Mouse (Mus musculus) heart, embryonic 11.5 days (tissue): Measurements from ENCODE around the gene Snai1. TPM values are rescaled to one million over a fixed set of nuclear protein-coding genes. Genes with fewer than 3 reads are reported as not detected.

Source experiments
- ATAC-seq: fragments of 200-750 bp; cut with Nextera tagmentation; replicated peaks from 2 replicates; pipeline ENCODE4 v1.8.0; 2017; ENCODE audit warnings: moderate library complexity; ENCODE audit not compliant: insufficient number of reproducible peaks, low FRiP score, low TSS enrichment
- H3K27ac ChIP-seq: fragments of 300-500 bp; sonication (generic); 2 replicates; pipeline ENCODE4 v1.5.1; 2014; ENCODE audit warnings: mild to moderate bottlenecking, low read depth, low read length
- H3K27me3 ChIP-seq: fragments of 300-500 bp; sonication (generic); 2 replicates; pipeline ENCODE4 v1.6.1; 2014; ENCODE audit warnings: mild to moderate bottlenecking, low read length, mixed read lengths; ENCODE audit not compliant: control insufficient read depth, insufficient read depth
- H3K36me3 ChIP-seq: fragments of 300-500 bp; sonication (generic); 2 replicates; pipeline ENCODE4 v1.6.1; 2014; ENCODE audit warnings: mild to moderate bottlenecking, low read length, moderate library complexity, mixed read lengths; ENCODE audit not compliant: control insufficient read depth, insufficient read depth
- H3K4me1 ChIP-seq: fragments of 300-500 bp; sonication (generic); 2 replicates; pipeline ENCODE4 v1.6.1; 2014; ENCODE audit warnings: low read length; ENCODE audit not compliant: control insufficient read depth, insufficient read depth
- H3K4me2 ChIP-seq: fragments of 300-500 bp; sonication (generic); 2 replicates; pipeline ENCODE4 v1.6.1; 2014; ENCODE audit warnings: mild to moderate bottlenecking, moderate library complexity
- H3K4me3 ChIP-seq: fragments of 300-500 bp; sonication (generic); 2 replicates; pipeline ENCODE4 v1.5.1; 2014; ENCODE audit warnings: low read depth, low read length
- H3K9ac ChIP-seq: fragments of 300-500 bp; sonication (generic); 2 replicates; pipeline ENCODE4 v1.6.1; 2014; ENCODE audit warnings: mild to moderate bottlenecking, low read depth, low read length, moderate library complexity
- H3K9me3 ChIP-seq: fragments of 300-500 bp; sonication (generic); replicated peaks from 2 replicates; pipeline ENCODE4 v1.6.1; 2016; ENCODE audit warnings: low read length; ENCODE audit not compliant: control insufficient read depth
- WGBS: fragments of 180-500 bp; shearing (Covaris S2); extraction: QIAGEN DNeasy Blood & Tissue Kit; methylation state at CpG from one replicate; pipeline ENCODE4 v1.1.7; 2014; ENCODE audit not compliant: insufficient replicate concordance; 5-methylcytosine and 5-hydroxymethylcytosine counted together
- polyA plus RNA-seq: library from polyadenylated mRNA; unstranded; fragments of >200 nt; fragmentation: Nextera tagmentation; extraction: Ambion mirVana; gene quantifications from 2 replicates; pipeline ENCODE4 v1.2.1, GENCODE M21; 2014

Gene Snai1
- 21.1 and 23.1 TPM in 2 replicates for polyA plus RNA-seq

GRCm38 (mm10) chr2:167537476-167538297 is at the start of gene Snai1:
Gene Snai1, plus strand, starts transcription at chr2:167538195.
- peak; percentile 89 for ATAC-seq
- Histone ChIP-seq H3K9me3 (no peaks in the 10 kb centered on the region), H3K9ac (peak within 1 kb of the TSS; percentile 69), H3K4me1 (peaks cover 37% of the 10 kb centered on the region), H3K4me3 (peak within 1 kb of the TSS; percentile 56), H3K4me2 (peak within 1 kb of the TSS; percentile 81), H3K36me3 (no peaks in the 10 kb centered on the region), H3K27ac (peak within 1 kb of the TSS; percentile 41; the same call in 1 of the 2 replicates), H3K27me3 (peaks cover 22% of the 10 kb centered on the region)
- WGBS, result 1% methylated on average over 58 of the region's 58 CpGs

DNA sequence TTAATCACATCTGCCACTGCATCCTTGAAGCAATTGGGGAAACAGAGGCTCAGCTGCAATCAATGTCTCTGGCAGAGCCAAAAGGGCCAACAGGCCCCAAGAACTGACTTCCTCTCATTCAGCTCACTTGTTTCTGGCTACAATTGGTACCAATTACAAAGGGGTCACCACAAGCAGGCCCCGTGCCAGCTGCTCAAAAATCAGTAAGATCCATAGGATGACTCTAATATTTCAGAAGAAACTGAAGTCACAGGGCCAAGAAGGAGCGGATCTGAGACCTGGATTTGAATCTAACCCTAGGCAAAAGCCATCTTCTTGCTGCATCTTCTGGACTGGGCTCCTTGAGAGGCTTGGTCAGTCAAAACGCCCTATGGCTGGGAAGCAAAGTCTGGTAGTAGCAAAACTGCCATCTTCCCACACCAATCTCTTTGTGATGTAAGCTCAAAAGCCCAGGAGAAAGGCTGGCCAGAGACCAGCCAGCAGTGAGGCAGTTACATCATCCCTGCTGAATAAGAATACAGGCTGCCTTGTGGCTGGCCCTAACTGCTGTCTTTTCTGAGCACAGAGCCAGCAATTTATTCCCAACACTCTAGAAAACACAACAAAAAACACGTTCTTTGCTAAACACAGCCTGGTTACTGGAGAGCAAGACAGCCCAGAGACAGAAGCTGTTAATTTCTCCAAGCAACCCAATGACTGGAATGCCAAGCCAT is 47.0 kb upstream of the Snai1 start:
- Histone ChIP-seq H3K4me3 (no peak overlapping the region), H3K9ac (no peak overlapping the region; the same call in 1 of the 2 replicates), H3K27me3 (no peaks in the 10 kb centered on the region), H3K9me3 (no peaks in the 10 kb centered on the region), H3K4me2 (peak overlapping the region; percentile 95), H3K36me3 (0 out of 2 replicates have a peak, but pooled peaks cover 3% of the 10 kb centered on the region), H3K4me1 (peaks cover 19% of the 10 kb centered on the region; the same call in 1 of the 2 replicates), H3K27ac (no peak overlapping the region)
- WGBS, result 76% methylated on average over 4 of the region's 4 CpGs
- no peak for ATAC-seq

DNA sequence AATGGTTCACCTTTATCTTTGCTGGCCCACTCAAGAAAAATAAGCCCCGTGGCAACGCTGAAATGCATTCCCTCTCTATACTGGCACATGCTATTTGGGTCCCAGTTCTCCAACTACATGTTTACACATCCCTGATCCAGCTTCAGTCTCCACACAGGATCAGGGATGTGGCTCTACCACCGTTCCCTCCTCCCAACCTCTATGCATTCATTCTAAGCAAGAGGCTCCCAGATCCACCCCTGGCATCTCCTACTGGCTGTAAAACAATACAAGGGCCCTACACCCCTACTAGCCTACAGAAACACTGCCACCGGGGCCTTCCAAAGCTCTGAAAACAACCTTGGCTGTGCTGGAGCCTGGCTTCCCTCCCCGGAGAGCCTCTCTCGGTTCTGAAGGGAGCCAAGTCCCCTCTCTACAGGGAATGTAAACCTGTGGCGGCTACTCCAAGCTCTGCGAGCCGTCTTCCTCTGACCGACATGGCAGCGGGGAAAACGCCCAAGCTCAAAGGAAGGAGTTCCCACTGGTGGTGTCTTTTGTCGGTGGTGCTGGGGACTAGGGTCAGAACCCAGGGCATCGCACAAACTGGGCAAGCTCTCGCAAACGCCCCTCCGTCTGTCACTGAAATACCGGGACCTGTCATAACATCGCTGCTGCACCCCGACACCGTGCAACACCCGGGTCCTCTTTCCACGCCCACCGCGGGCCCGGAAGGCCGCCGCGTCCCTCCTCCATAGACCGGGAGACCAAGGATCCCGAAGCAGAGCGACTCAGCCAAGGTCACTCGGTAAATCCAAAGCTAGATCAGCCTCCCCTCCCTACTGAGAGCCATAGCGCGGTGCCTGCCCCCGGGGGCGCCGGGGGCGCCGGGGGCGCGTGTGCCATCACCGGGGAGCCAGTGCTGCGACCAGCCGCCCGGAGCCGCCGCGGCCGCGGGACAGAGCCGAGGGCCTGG is 46.0 kb upstream of the Snai1 start, which contains the start of gene Rnf114:
Rnf114 (plus strand) TSS at position 889 of the 952 bp plus-strand sequence.
- Histone ChIP-seq H3K36me3 (no peaks in the 10 kb centered on the region), H3K4me2 (peak within 1 kb of the TSS; percentile 95), H3K9ac (peak within 1 kb of the TSS; percentile 91), H3K9me3 (no peaks in the 10 kb centered on the region), H3K27ac (peak within 1 kb of the TSS; percentile 92), H3K4me3 (peak within 1 kb of the TSS; percentile 100), H3K4me1 (peaks cover 19% of the 10 kb centered on the region; the same call in 1 of the 2 replicates), H3K27me3 (no peaks in the 10 kb centered on the region)
- 0 out of 2 replicates have a peak, but pooled peaks have one; percentile 53 for ATAC-seq
- 3% methylated on average over 52 of the region's 52 CpGs for WGBS

DNA sequence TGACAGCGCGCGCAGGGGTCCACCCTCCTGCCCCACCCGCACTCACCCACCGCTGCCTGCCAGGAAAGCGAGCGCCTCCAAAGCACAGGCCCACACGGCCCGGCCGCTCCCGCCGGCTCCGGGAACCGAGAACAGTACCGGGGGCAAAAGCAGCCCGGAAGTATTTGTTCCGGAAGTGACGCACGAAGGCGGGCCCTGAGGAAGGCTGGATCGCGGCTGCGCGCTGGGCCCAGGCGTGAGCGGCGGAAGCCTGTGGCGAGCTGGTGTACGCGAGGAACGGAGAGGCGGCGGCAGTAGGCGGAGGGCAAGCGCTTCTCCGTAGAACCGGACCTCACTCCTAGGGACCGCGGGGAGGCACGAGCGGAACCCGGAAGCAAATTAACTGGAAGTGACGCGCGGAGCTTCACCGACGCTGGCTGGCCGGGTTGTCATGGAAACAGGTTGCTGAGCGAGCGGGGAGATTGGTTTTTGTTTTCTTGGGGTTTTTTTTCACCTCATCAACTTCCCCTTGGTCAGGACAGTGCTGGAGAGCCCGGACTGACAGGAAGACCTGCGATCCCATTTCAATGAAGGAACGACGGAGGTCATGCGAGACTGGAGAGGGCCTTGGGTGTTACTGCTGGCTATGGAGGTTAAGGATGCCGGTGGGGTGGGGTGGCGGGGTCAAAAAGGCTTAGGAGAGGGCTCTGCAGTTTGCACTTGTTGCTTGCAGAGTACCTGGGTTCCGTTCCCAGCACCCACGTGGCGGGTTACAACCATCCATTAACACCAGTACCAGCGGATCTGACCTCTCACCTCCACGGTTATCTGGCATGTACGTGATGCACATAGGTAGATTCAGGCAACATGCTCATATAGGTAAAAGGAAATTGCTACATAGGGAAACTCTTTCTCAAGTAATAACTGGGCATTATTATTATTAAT is 45.0 kb upstream of the Snai1 start, which contains the start of gene Spata2:
Spata2 (minus strand) TSS at position 175 of the 924 bp plus-strand sequence.
- WGBS, result 2% methylated on average over 62 of the region's 63 CpGs

DNA sequence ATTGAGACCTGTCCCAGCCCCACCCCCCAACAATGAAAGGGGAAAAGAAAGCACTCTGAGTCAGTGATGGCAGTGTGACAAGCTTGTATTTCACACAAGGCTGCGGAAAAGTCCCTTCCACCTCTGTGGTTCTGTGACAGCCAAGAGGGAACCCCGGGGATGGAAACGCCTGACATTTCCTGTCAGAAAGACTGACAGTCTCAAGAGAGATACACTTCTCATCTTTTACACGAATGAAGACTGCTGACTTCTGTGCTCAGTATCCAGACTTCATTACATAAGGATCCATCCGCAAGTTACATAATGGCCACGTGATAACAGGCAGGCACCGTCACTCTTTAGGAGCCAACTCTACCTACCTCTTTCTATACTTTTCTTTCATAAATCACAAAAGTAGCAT is 41.6 kb upstream of the Snai1 start:
- H3K36me3 ChIP-seq, result no peaks in the 10 kb centered on the region
- no peak overlapping the region for H3K27ac ChIP-seq
- H3K27me3 ChIP-seq, result no peaks in the 10 kb centered on the region
- no peak overlapping the region for H3K4me2 ChIP-seq
- WGBS, result 78% methylated on average over 7 of the region's 7 CpGs
- H3K4me3 ChIP-seq, result no peak overlapping the region
- no peak overlapping the region for H3K9ac ChIP-seq
- no peak for ATAC-seq
- H3K4me1 ChIP-seq, result peaks cover 11% of the 10 kb centered on the region; the same call in 1 of the 2 replicates
- H3K9me3 ChIP-seq, result no peaks in the 10 kb centered on the region

More for the DNA sequence above, 45.0 kb upstream of the Snai1 start, which contains the start of gene Spata2:
- Histone ChIP-seq H3K4me1 (peaks cover 19% of the 10 kb centered on the region; the same call in 1 of the 2 replicates), H3K27ac (peak within 1 kb of the TSS; percentile 92), H3K4me2 (peak within 1 kb of the TSS; percentile 95), H3K9me3 (no peaks in the 10 kb centered on the region), H3K27me3 (no peaks in the 10 kb centered on the region), H3K9ac (peak within 1 kb of the TSS; percentile 91), H3K4me3 (peak within 1 kb of the TSS; percentile 100), H3K36me3 (no peaks in the 10 kb centered on the region)
- peak; percentile 82 for ATAC-seq

- no peak overlapping the region for H3K4me2 ChIP-seq
- no peaks in the 10 kb centered on the region for H3K36me3 ChIP-seq
- no peak for ATAC-seq
- no peak overlapping the region for H3K4me3 ChIP-seq
- H3K27ac ChIP-seq, result no peak overlapping the region
- 76% methylated on average over 5 of the region's 5 CpGs for WGBS
- H3K9me3 ChIP-seq, result no peaks in the 10 kb centered on the region
- H3K27me3 ChIP-seq, result no peaks in the 10 kb centered on the region
- H3K4me1 ChIP-seq, result 0 out of 2 replicates have a peak, but pooled peaks cover 6% of the 10 kb centered on the region
- H3K9ac ChIP-seq, result no peak overlapping the region
Observed at GRCm38 (mm10) chr2:167497272-167497671, 40.7 kb upstream of the Snai1 start.

- peak overlapping the region; percentile 98; the same call in 1 of the 2 replicates for H3K9ac ChIP-seq
- H3K36me3 ChIP-seq, result peaks cover 2% of the 10 kb centered on the region; the same call in 1 of the 2 replicates
- peaks cover 22% of the 10 kb centered on the region; the same call in 1 of the 2 replicates for H3K4me1 ChIP-seq
- H3K9me3 ChIP-seq, result no peaks in the 10 kb centered on the region
- ATAC-seq, result no peak; the same call in 1 of the 2 replicates
- H3K4me3 ChIP-seq, result peak overlapping the region; percentile 96
- 43% methylated on average over 13 of the region's 13 CpGs for WGBS
- H3K27ac ChIP-seq, result 0 out of 2 replicates have a peak overlapping the region, but pooled peaks have one; percentile 83
- peak overlapping the region; percentile 95 for H3K4me2 ChIP-seq
- no peaks in the 10 kb centered on the region for H3K27me3 ChIP-seq
Observed at GRCm38 (mm10) chr2:167502554-167503252, 35.3 kb upstream of the Snai1 start.
